Mouse (Mus musculus) Patski (cell line): ENCODE data around the gene Serbp1. TPM values are rescaled to one million over a fixed set of nuclear protein-coding genes. Genes with fewer than 3 reads are reported as not detected.

ENCODE experiments used
- ATAC-seq: fragments of 100-300 bp; one replicate; pipeline ENCODE4 v1.8.0; 2021
- CTCF ChIA-PET: fragments of 350-600 bp; sonication (Branson Sonifier 250); formaldehyde crosslinking; loops from one replicate; lab custom pipeline; 2022; ENCODE audit warnings: inconsistent platforms; lab: Charles Lee
- POLR2A ChIA-PET: fragments of 350-600 bp; sonication (Branson Sonifier 250); formaldehyde crosslinking; loops from one replicate; lab custom pipeline; 2022; ENCODE audit warnings: antibody characterized with exemption, inconsistent platforms; lab: Charles Lee
- DNase-seq: peaks from one replicate; pipeline ENCODE4 v3.0.0-alpha.2; 2011; ENCODE audit warnings: low read depth, low spot score
- H3K27me3 ChIP-seq: fragments of 371-371 bp; one replicate; pipeline ENCODE4 v1.5.1; 2021
- CTCF ChIP-seq: fragments of 100-300 bp; IDR thresholded peaks from one replicate; pipeline ENCODE4 v1.5.1; 2021
- in situ Hi-C: fragments of 300-500 bp; cut with MboI; formaldehyde crosslinking; loops from 3 replicates; pipeline ENCODE4 v1.11.1; 2018; ENCODE audit warnings: low pct_unique_long_range_greater_than_20kb, mixed read lengths
- polyA plus RNA-seq: library from polyadenylated mRNA; unstranded; gene quantifications from one replicate; pipeline ENCODE4 v1.2.3, GENCODE M21; 2021

Serbp1 gene
- polyA plus RNA-seq, 1 experiment from 2014 or later = 570 TPM

GRCm38 (mm10) chr6:67318451-67318850 is 80.5 kb downstream of the Serbp1 start:
- ChIA-PET CTCF (interaction anchor here (0.8 to 2.3 kb wide), 7 partner anchors 11 to 149 kb away, joined by 3 to 14 read pairs (median 4); no protein-coding TSS in a partner anchor), POLR2A (no interaction called here)
- no peak for DNase-seq
- in situ Hi-C loops = loop anchor here (25.0 kb wide), 1 partner anchor 131 kb away; no protein-coding TSS in a partner anchor
- peak; percentile 60 for TF ChIP-seq CTCF
- ATAC-seq = no peak
- no peaks in the 10 kb centered on the region for H3K27me3 ChIP-seq

- ChIA-PET POLR2A (no interaction called here), CTCF (no interaction called here)
- no peak for ATAC-seq
- no peaks in the 10 kb centered on the region for H3K27me3 ChIP-seq
- DNase-seq = no peak
- in situ Hi-C loops = loop anchor here (25.0 kb wide), 1 partner anchor 136 kb away; no protein-coding TSS in a partner anchor
- TF ChIP-seq CTCF = no peak
Observed at GRCm38 (mm10) chr6:67323788-67324187, 85.8 kb downstream of the Serbp1 start.

GRCm38 (mm10) chr6:67337943-67338342 is 100.0 kb downstream of the Serbp1 start:
- H3K27me3 ChIP-seq = no peaks in the 10 kb centered on the region
- ChIA-PET CTCF (no interaction called here), POLR2A (no interaction called here)
- in situ Hi-C loops = no loop called here
- DNase-seq (no peak), ATAC-seq (no peak)
- no peak for TF ChIP-seq CTCF

GRCm38 (mm10) chr6:67339494-67339893 is 101.5 kb downstream of the Serbp1 start:
- ATAC-seq (no peak), DNase-seq (no peak)
- no peak for TF ChIP-seq CTCF
- ChIA-PET CTCF (no interaction called here), POLR2A (no interaction called here)
- no peaks in the 10 kb centered on the region for H3K27me3 ChIP-seq
- in situ Hi-C loops = no loop called here

Other genes starting within 250 kb of the Serbp1 start
- 138 TPM for gene Gadd45a, start 200.7 kb upstream of the Serbp1 start, polyA plus RNA-seq
- gene Il12rb2, start 138.0 kb downstream of the Serbp1 start, polyA plus RNA-seq = not detected